Mouse (Mus musculus) large intestine, adult 2 months (tissue): ENCODE results near the gene Klhl24. TPM values are rescaled to one million over a fixed set of nuclear protein-coding genes. Genes with fewer than 3 reads are reported as not detected.

Experiments
- DNase-seq: peaks from one replicate; pipeline ENCODE4 v3.0.0-alpha.2; 2012; ENCODE audit warnings: low read depth, low spot score
- WGBS: fragments of 180-500 bp; shearing (Covaris S2); methylation state at CpG from one replicate; pipeline ENCODE4 v1.1.7; 2018; 5-methylcytosine and 5-hydroxymethylcytosine counted together
- polyA plus RNA-seq: library from polyadenylated mRNA; depleted of rRNA; stranded (reverse); fragments of >200 nt; gene quantifications from 2 replicates; pipeline ENCODE4 v1.2.3, GENCODE M21; 2012; rRNA removed

The Klhl24 gene
- polyA plus RNA-seq, 1 experiment: 4.0 TPM

DNA sequence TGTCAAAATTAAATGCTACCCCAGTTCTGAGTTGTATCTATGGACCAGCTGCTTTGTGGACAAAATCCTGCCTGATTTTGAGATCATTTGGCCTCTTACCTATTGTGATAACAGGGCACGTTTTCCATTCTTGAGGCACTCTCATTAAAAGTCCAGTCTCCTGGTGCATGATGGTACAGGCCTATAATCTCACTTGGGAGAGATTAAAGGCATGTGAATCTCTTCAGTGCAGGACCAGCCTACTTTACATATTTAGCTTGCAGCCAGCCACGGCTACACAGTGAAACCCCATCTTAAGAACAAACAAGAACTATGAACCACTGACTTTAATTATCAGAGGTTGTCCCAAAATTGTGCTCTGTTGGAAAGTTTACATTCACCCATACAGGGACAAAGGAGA is 33.1 kb downstream of the Klhl24 start:
- no peak for DNase-seq
- WGBS: 41% methylated on average over 2 of the region's 2 CpGs

DNA sequence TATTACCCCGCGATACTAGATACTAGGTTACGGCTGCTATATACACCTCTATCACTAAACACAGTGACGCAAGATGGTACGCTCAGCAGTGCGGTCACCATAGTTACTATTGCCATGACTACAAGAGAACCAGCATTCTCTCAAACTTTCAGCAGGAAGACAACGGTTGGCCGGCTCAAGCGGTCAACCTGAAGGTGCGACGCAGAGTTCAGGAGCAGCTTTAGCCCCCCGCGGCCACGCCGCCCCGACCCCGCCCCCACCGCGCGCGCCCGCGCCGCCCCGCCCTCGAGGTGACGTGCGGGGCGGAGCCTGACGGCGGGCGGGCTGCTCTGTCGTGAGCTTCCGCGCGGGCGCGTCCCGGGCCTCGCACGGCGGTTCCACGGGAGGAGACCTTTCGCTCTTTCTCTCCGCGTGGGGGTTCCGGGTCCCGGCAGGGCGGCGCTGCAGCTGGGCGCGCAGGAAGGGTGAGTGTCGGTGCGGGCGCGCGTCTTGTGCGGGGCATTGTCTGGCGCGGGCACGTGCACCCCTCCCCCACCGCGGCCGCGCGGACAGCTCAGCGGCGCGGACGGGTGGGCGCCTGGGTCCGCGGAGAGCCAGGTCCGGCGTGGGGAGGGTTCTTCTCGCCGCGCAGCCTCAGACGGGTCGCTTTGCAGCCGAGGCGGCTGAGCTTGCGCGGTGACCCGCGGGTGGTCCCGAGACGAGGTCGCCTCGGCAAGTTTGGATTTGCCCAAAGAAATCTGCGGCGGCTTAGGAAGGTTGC is 43.6 kb downstream of the Klhl24 start, which contains the start of gene Yeats2:
Gene Yeats2, plus strand, starts transcription at position 292 of the 760 bp plus-strand sequence.
- peak; percentile 38 for DNase-seq

DNA sequence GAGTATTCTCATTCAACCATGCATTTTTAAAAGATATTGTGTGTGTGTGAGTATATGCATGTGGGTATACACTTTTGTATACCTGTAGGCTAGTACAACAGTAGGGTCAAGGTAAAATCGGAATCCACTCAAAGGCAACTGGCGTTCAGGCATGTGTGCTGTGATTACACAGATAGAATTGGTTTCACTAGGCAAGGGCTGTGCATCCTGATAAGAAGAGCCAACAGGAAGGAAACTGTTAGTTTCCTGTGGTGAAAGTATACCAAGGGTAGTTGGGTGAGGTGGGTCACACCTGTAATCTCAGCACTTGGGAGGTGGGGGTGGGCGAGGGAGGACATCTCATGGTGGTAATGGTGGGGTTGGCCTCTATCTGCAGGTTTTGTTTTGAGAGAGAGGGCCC is 47.2 kb downstream of the Klhl24 start:
- DNase-seq: no peak
- WGBS: 85% methylated on average over 3 of the region's 3 CpGs

More for the DNA sequence above, 43.6 kb downstream of the Klhl24 start, which contains the start of gene Yeats2:
- under 1% methylated on average over 92 of the region's 92 CpGs for WGBS

DNA sequence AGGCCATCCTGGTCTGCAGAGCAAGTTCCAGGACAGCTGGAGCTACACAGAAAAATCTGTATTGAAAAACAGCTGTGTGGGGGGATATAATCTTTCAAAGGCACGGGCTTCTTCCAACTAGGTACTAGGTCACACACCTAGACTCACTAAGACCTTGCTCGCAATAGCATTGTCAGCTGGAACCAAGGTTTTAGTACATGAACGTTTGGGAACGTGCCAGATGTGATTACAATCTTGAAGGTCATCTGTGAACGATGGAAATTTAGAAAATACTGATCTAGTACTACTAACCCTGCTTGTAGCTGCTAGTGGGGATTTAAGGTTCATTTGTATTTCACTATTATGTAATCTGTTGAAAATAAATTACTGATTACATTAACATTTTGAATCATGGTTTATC is 54.6 kb downstream of the Klhl24 start:
- no peak for DNase-seq
- 23% methylated on average over 5 of the region's 5 CpGs for WGBS

DNA sequence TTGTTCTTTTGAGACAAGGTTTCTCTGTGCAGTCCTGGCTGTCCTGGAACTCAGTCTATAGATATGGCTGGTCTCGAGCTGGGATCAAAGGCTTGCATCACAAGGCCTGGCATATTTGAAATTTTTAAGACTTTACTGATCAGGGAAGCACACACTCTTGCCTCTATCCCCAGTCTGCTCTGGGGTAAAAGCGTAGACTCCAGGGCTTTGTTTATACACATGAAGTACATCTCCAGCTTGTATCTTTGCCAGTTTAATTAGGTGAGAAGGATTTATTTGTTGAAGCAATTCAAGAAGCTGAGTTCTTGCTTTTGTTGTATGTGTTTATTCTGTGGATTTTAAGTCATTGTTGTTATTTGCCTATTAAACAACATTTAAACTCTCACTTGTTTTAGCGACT is 56.4 kb downstream of the Klhl24 start:
- DNase-seq: no peak
- 71% methylated on average over 3 of the region's 3 CpGs for WGBS

DNA sequence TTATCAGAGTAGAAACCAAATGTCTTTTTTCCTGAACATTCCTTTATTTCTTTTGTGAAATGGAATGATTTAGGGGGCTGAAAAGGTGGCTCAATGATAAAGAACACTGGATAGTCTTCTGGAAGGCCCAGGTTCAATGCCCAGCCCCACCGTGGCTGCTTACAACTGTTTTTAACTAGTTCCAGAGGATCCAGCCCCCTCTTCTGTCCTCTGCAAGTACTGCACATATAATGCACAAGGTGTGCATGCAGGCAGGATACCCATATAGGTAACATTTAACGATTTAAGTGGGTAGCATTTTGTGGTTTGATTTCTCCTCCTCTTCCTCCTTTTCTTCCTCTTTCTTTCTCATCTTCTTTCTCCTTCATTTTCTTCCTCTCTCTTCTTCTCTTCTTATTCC is 62.8 kb downstream of the Klhl24 start:
- DNase-seq: no peak
- 71% methylated on average over 2 of the region's 2 CpGs for WGBS

DNA sequence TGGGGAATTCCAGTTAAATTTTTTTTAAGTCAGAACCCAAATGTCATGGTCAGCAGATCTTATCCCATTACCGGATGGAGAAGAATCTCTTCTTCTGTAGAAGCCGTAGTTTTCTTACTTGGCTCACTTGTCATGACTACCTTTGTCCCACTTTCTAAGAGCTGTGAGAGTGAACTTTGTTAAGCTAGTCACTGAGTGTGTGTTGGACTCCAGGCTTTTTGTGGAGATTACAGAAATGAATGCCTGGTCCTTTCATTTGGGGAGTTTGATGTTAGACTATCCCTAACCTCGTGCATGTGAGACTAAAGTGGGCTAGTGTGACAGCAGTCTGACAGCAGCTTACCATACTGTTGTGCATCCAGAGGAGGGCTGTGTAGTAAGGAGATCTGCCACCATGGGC is 71.7 kb downstream of the Klhl24 start:
- no peak for DNase-seq
- 71% methylated on average over 3 of the region's 3 CpGs for WGBS

DNA sequence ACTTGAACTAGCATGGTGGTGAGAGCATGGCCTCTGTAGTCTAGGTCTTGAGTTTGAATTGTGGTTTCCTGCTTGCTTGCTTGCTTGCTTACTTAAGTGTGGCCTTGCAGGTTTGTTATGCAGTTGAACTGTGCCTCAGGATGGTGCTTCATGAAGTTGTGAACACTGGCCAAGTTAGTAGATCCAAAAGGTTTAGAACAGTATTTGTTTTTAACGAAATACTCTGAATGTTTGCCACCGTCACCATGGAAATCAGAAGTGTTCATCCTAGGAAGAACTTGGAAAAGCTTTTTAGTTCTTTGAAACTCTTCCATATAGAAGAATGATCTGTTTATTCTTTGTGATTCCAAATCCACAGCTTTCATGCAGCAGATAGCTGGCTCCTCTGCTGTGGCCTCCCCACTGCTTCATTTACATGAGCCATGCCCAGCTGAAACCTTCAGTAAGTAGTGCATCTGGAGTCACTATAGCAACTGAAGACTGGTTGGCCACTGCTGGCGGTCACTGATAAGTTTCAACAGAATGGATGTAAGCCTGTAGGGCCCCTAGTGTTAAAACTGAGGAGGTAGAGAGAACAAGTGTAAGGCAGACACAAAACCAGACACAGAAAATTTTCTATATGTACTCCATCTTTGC is 72.2 kb downstream of the Klhl24 start:
- WGBS: 71% methylated on average over 3 of the region's 3 CpGs

More for the DNA sequence above, 72.2 kb downstream of the Klhl24 start:
- DNase-seq: no peak

Other genes starting within 250 kb of the Klhl24 start
- 5.8 and 6.4 TPM in 2 replicates for gene Klhl6, start 114.5 kb upstream of the Klhl24 start, polyA plus RNA-seq
- gene Yeats2, start 43.5 kb downstream of the Klhl24 start, polyA plus RNA-seq: 7.3 and 14.2 TPM in 2 replicates
- 0.05 and 0.07 TPM in 2 replicates for gene Map6d1, start 143.8 kb downstream of the Klhl24 start, polyA plus RNA-seq
- gene Parl, start 204.8 kb downstream of the Klhl24 start, polyA plus RNA-seq: 43.5 and 46.1 TPM in 2 replicates
- gene Cyp2ab1, start 227.9 kb downstream of the Klhl24 start, polyA plus RNA-seq: 0.12 and 0.38 TPM in 2 replicates